Mouse (Mus musculus) spleen, adult 2 months (tissue): ENCODE measurements around the gene Klhl7.

Source experiments
- CTCF ChIP-seq: fragments of 200-500 bp; IDR thresholded peaks from 2 replicates; pipeline ENCODE4 v1.5.1; 2011; ENCODE audit warnings: mild to moderate bottlenecking, inconsistent platforms; ENCODE audit not compliant: insufficient read depth, insufficient read length, insufficient replicate concordance; ENCODE audit errors: extremely low read depth
- POLR2A ChIP-seq: fragments of 200-500 bp; IDR thresholded peaks from 2 replicates; pipeline ENCODE4 v1.6.1; 2011; ENCODE audit warnings: low read depth, low read length, inconsistent platforms

- TF ChIP-seq CTCF (no peak), POLR2A (no peak)
These were observed 24.3 kb downstream of the Klhl7 start for GRCm38 (mm10) chr5:24124579-24125276.
